Mouse (Mus musculus) embryonic facial prominence, embryonic 10.5 days (tissue): Measurements from ENCODE around the gene Schip1. TPM values are rescaled to one million over a fixed set of nuclear protein-coding genes. Genes with fewer than 3 reads are reported as not detected.
A peak's percentile ranks its signal among the peaks of the same experiment; 100 is the strongest.

Experiments
- DNase-seq: peaks from one replicate; pipeline ENCODE4 v3.0.0-alpha.2; 2017; ENCODE audit warnings: low spot score
- H3K27ac ChIP-seq: fragments of 300-500 bp; sonication (generic); replicated peaks from 2 replicates; pipeline ENCODE4 v1.5.1; 2016; ENCODE audit warnings: mild to moderate bottlenecking
- H3K27me3 ChIP-seq: fragments of 300-500 bp; sonication (generic); replicated peaks from 2 replicates; pipeline ENCODE4 v1.6.1; 2016; ENCODE audit warnings: low read depth, mild to moderate bottlenecking; ENCODE audit not compliant: poor library complexity, severe bottlenecking
- H3K36me3 ChIP-seq: fragments of 300-500 bp; sonication (generic); replicated peaks from 2 replicates; pipeline ENCODE4 v1.6.1; 2016; ENCODE audit warnings: mild to moderate bottlenecking, moderate library complexity
- H3K4me1 ChIP-seq: fragments of 300-500 bp; sonication (generic); 2 replicates; pipeline ENCODE4 v1.6.1; 2016
- H3K4me3 ChIP-seq: fragments of 300-500 bp; sonication (generic); 2 replicates; pipeline ENCODE4 v1.5.1; 2016; ENCODE audit warnings: mild to moderate bottlenecking, moderate library complexity
- H3K9me3 ChIP-seq: fragments of 300-500 bp; sonication (generic); 2 replicates; pipeline ENCODE4 v1.6.1; 2016; ENCODE audit warnings: mild to moderate bottlenecking
- WGBS: fragments of 180-500 bp; shearing (Covaris S2); methylation state at CpG from one replicate; pipeline ENCODE4 v1.1.7; 2016; 5-methylcytosine and 5-hydroxymethylcytosine counted together
- polyA plus RNA-seq: library from polyadenylated mRNA; unstranded; fragments of >200 nt; fragmentation: Nextera tagmentation; extraction: Ambion mirVana; gene quantifications from 2 replicates; pipeline ENCODE4 v1.2.1, GENCODE M21; 2016

The Schip1 gene
- polyA plus RNA-seq, 1 experiment from 2014 or later, result 39.4 TPM

DNA sequence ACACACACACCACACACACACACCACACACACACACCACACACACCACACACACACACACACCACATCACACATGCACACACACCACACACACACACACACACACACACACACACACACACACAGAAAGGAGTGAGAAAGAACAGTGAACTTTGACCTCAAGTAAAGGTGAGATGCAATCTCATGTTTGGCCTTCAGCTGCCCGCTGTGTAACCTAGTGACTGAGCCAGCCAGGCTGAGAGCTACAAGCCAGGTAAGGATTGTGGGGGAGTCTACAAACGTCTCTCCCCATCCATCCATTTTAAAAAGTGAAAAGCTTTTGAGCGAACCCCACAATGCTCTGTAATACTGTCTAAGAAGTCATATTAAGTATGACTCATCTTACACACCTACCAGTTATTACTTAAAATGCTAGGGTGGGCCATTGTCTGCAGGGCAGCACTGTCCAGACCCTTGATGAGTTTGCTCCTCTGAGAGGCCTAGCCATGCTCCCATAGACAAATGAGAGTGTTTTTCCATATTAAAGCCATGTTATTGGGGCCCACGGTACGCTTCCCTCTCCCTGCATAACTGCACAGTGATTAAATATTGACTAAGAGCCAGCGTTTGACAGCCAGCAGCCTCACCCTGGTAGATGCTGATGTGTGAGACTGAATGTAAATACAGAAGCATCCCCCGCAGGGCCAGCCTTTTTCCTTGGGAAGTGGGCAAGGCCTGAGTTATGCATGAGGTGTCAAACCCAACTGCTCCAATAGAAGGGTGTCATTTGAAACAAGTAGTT is 448.9 kb downstream of the Schip1 start:
- no peaks in the 10 kb centered on the region for H3K9me3 ChIP-seq
- 0 out of 2 replicates have a peak, but pooled peaks cover 5% of the 10 kb centered on the region for H3K4me1 ChIP-seq
- DNase-seq, result no peak
- H3K4me3 ChIP-seq, result no peak overlapping the region
- H3K27ac ChIP-seq, result no peak overlapping the region
- no peaks in the 10 kb centered on the region for H3K27me3 ChIP-seq
- 78% methylated on average over 7 of the region's 7 CpGs for WGBS
- H3K36me3 ChIP-seq, result no peaks in the 10 kb centered on the region

- no peak overlapping the region for H3K4me3 ChIP-seq
- H3K36me3 ChIP-seq, result no peaks in the 10 kb centered on the region
- no peak for DNase-seq
- H3K9me3 ChIP-seq, result no peaks in the 10 kb centered on the region
- 0 out of 2 replicates have a peak, but pooled peaks cover 2% of the 10 kb centered on the region for H3K4me1 ChIP-seq
- WGBS, result 78% methylated on average over 3 of the region's 3 CpGs
- no peak overlapping the region for H3K27ac ChIP-seq
- H3K27me3 ChIP-seq, result no peaks in the 10 kb centered on the region
Measured at GRCm38 (mm10) chr3:68514120-68514497, 449.5 kb downstream of the Schip1 start.

GRCm38 (mm10) chr3:68514717-68515116 is 450.1 kb downstream of the Schip1 start:
- Histone ChIP-seq H3K27me3 (no peaks in the 10 kb centered on the region), H3K27ac (no peak overlapping the region), H3K36me3 (no peaks in the 10 kb centered on the region), H3K4me1 (0 out of 2 replicates have a peak, but pooled peaks cover 2% of the 10 kb centered on the region), H3K9me3 (no peaks in the 10 kb centered on the region), H3K4me3 (no peak overlapping the region)
- 85% methylated on average over 3 of the region's 3 CpGs for WGBS
- DNase-seq, result no peak

DNA sequence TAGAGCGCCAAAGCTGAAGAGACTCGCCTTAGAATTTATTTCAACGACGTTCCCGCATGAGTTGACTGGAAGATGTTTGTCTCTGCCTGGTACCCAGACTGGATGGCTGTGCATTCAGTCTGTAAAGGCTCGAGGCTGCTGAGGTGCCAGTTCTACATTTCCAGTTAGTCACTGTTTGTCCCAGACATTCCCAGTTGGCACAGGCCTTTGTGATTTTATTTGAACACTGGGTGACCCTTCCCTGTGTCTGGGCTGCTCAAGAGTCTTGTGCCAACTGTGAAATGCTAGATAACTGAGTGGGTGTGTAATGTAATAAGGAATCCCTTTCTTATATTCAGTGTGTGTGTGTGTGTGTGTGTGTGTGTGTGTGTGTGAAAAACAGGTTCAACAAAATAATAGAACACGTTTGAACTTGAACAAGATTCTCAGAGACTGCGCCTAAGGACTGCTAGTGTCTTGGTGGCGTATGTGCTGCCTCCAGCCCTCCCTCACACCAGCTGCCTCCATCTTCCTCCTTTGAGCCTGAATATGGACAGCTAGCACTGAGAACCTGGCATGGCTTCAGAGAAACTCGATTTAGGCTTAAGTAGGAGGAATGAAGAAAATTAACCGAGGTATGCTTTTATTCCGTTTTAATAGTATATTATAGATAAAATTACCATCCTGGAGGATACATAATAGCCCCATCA is 451.9 kb downstream of the Schip1 start:
- no peak overlapping the region for H3K4me3 ChIP-seq
- 0 out of 2 replicates have a peak, but pooled peaks cover 2% of the 10 kb centered on the region for H3K4me1 ChIP-seq
- no peaks in the 10 kb centered on the region for H3K9me3 ChIP-seq
- no peaks in the 10 kb centered on the region for H3K27me3 ChIP-seq
- DNase-seq, result no peak
- H3K36me3 ChIP-seq, result no peaks in the 10 kb centered on the region
- WGBS, result 90% methylated on average over 12 of the region's 12 CpGs
- no peak overlapping the region for H3K27ac ChIP-seq

- Histone ChIP-seq H3K27me3 (no peaks in the 10 kb centered on the region), H3K4me1 (0 out of 2 replicates have a peak, but pooled peaks cover 2% of the 10 kb centered on the region), H3K9me3 (no peaks in the 10 kb centered on the region), H3K36me3 (no peaks in the 10 kb centered on the region), H3K27ac (no peak overlapping the region), H3K4me3 (no peak overlapping the region)
- DNase-seq, result no peak
- WGBS, result 63% methylated on average over 7 of the region's 7 CpGs
Measured at GRCm38 (mm10) chr3:68517236-68517635, 452.6 kb downstream of the Schip1 start.

GRCm38 (mm10) chr3:68518041-68518440 is 453.4 kb downstream of the Schip1 start:
- Histone ChIP-seq H3K4me1 (0 out of 2 replicates have a peak, but pooled peaks cover 2% of the 10 kb centered on the region), H3K4me3 (no peak overlapping the region), H3K9me3 (no peaks in the 10 kb centered on the region), H3K27ac (no peak overlapping the region), H3K36me3 (no peaks in the 10 kb centered on the region), H3K27me3 (no peaks in the 10 kb centered on the region)
- 86% methylated on average over 8 of the region's 8 CpGs for WGBS
- DNase-seq, result no peak

GRCm38 (mm10) chr3:68518586-68518985 is 454.0 kb downstream of the Schip1 start:
- Histone ChIP-seq H3K4me1 (no peaks in the 10 kb centered on the region), H3K36me3 (no peaks in the 10 kb centered on the region), H3K27me3 (no peaks in the 10 kb centered on the region), H3K9me3 (no peaks in the 10 kb centered on the region), H3K27ac (no peak overlapping the region), H3K4me3 (no peak overlapping the region)
- WGBS, result 92% methylated on average over 5 of the region's 5 CpGs
- DNase-seq, result no peak

DNA sequence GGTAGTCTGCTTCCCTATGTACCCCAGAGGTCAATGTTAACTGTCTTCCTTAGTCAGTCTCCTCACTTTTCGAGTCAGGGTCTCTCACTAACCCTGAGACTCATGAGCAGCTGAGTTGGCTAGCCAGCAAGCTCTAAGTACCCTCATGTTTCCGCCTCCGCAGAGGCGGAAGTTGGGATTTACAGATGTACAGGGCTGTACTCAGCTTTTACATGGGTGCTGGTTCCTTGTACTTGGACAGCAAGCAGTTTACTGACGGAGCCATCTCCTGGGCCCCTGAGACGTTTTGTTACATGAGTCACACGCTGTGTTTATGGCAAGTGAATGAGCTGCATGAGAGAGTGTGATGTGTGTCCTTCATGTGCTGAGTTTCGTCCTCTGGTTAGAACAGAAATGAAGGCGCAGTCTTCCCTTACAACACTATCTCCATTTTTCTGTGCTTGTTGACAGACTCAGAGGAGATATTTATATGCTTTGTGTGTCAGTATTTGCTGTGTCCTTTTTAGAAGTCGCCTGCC is 460.8 kb downstream of the Schip1 start:
- DNase-seq, result no peak
- Histone ChIP-seq H3K27me3 (no peaks in the 10 kb centered on the region), H3K4me3 (no peak overlapping the region), H3K27ac (no peak overlapping the region), H3K36me3 (no peaks in the 10 kb centered on the region), H3K4me1 (0 out of 2 replicates have a peak, but pooled peaks cover 2% of the 10 kb centered on the region), H3K9me3 (no peaks in the 10 kb centered on the region)
- 93% methylated on average over 10 of the region's 10 CpGs for WGBS

GRCm38 (mm10) chr3:68526416-68526815 is 461.8 kb downstream of the Schip1 start:
- Histone ChIP-seq H3K27me3 (no peaks in the 10 kb centered on the region), H3K36me3 (no peaks in the 10 kb centered on the region), H3K27ac (no peak overlapping the region), H3K9me3 (no peaks in the 10 kb centered on the region), H3K4me1 (0 out of 2 replicates have a peak, but pooled peaks cover 2% of the 10 kb centered on the region), H3K4me3 (no peak overlapping the region)
- DNase-seq, result no peak
- WGBS, result 58% methylated on average over 4 of the region's 4 CpGs

GRCm38 (mm10) chr3:68527182-68527581 is 462.6 kb downstream of the Schip1 start:
- Histone ChIP-seq H3K27ac (no peak overlapping the region), H3K4me3 (no peak overlapping the region), H3K9me3 (no peaks in the 10 kb centered on the region), H3K4me1 (0 out of 2 replicates have a peak, but pooled peaks cover 2% of the 10 kb centered on the region), H3K36me3 (no peaks in the 10 kb centered on the region), H3K27me3 (no peaks in the 10 kb centered on the region)
- no peak for DNase-seq
- 80% methylated on average over 4 of the region's 4 CpGs for WGBS

DNA sequence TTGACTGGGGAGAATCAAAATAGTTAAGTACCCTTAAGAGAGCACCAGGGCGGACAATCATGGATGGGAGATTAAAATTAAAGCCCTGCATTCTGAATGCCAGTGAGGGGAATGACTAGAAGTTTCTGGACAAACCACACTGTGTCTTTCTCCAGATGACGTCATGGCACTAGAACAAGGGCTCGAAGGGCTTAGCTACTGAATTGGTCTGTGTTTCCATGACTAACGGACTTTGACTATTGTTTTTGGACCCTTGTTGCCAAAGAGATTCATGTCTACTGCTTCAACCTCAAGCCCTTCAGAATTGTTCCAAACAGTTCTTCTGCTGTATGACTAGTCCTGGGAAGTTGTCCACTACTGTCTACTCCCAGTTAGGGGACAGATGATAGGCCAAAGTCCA is 467.3 kb downstream of the Schip1 start:
- DNase-seq, result no peak
- no peak overlapping the region for H3K27ac ChIP-seq
- peaks cover 7% of the 10 kb centered on the region; the same call in 1 of the 2 replicates for H3K9me3 ChIP-seq
- peaks cover 4% of the 10 kb centered on the region; the same call in 1 of the 2 replicates for H3K36me3 ChIP-seq
- H3K4me3 ChIP-seq, result no peak overlapping the region
- 88% methylated on average over 4 of the region's 4 CpGs for WGBS
- H3K4me1 ChIP-seq, result peaks cover 21% of the 10 kb centered on the region
- no peaks in the 10 kb centered on the region for H3K27me3 ChIP-seq

GRCm38 (mm10) chr3:68534571-68535051 is 470.0 kb downstream of the Schip1 start:
- no peak overlapping the region for H3K4me3 ChIP-seq
- H3K9me3 ChIP-seq, result peaks cover 9% of the 10 kb centered on the region; the same call in 1 of the 2 replicates
- no peak overlapping the region for H3K27ac ChIP-seq
- H3K36me3 ChIP-seq, result peaks cover 4% of the 10 kb centered on the region; the same call in 1 of the 2 replicates
- no peaks in the 10 kb centered on the region for H3K27me3 ChIP-seq
- 15% methylated on average over 7 of the region's 7 CpGs for WGBS
- DNase-seq, result peak; percentile 45
- H3K4me1 ChIP-seq, result peaks cover 21% of the 10 kb centered on the region
